Comparison of ENCODE assay signal across 9 mouse cellular contexts in the genomic region with DNA sequence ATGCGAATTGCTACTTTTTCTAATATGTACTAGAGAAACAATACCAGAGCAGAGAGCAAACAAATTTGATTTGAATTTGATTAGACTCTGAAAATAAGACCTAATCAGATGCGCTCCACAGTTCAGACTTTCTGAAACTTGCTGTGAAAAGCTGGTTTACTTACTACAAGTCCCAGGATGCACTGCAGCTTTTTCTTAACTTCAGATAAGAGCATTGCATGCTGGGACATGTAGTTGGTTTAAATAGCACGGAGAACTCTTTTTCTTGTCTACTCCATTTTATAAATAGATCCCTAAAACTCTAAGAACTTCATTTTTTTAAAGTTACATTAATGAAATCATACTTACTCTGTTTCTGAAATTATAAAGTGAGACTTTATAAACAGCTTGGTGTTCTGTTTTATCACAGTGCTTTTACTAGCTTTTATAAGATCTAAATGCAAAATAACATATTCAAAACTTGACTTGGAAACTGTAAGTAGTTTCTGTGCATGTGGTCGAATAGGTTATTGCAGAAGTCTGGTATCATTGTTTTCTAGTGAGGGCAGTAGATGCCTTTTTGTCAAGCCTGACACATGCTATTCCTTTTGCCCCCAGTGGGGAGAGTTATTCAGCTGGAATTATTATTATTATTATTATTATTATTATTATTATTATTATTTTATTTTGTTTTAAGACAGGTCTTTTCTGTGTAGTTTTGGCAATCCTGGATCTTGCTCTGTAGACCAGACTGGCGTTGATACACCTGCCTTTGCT.
DNase-seq lines count a peak whose midpoint lies in the region; ATAC-seq and TF ChIP-seq lines count a peak whose summit lies in the region.
"Had no signal": no experiment of that assay in that cellular context is flagged by ENCODE, and none has a peak within 500 bp of the region (broad histone marks: within the 10 kb centered on the region; RNA-seq: fewer than 3 reads in every experiment).

No protein-coding gene starts in this region.

- TF ChIP-seq POLR2A in lung, adult 2 months (IDR thresholded peaks at IDR 0.05; ENCODE audit: borderline replicate concordance, extremely low read depth, low read depth, low read length), result no peak

- no peaks in the 10 kb centered on the region for H3K36me3 ChIP-seq in forebrain, embryonic 13.5 days (ENCODE audit: poor library complexity, severe bottlenecking)
- no peaks in the 10 kb centered on the region for H3K36me3 ChIP-seq in forebrain, embryonic 10.5 days (replicated peaks)
- H3K36me3 ChIP-seq in lung, embryonic 14.5 days (ENCODE audit: insufficient read depth), result no peaks in the 10 kb centered on the region
- 0 out of 2 replicates have a peak, but pooled peaks cover 6% of the 10 kb centered on the region for H3K36me3 ChIP-seq in heart, embryonic 14.5 days (ENCODE audit: control insufficient read depth, insufficient read depth, low read length)
- H3K36me3 ChIP-seq: neural tube, embryonic 12.5 days had no signal

- ATAC-seq in forebrain, embryonic 13.5 days, result 0 out of 2 replicates have a peak, but pooled peaks have one; percentile 53
- ATAC-seq in lung, embryonic 14.5 days (ENCODE audit: insufficient read depth), result peak; percentile 60; the same call in 1 of the 2 replicates
- ATAC-seq in heart, embryonic 14.5 days (ENCODE audit: insufficient number of reproducible peaks, insufficient read depth, low FRiP score, low read depth), result no peak

- 78% methylated on average over 5 of the region's 5 CpGs for WGBS in forebrain, embryonic 13.5 days
- WGBS in forebrain, embryonic 10.5 days, result 81% methylated on average over 5 of the region's 5 CpGs
- WGBS in lung, embryonic 14.5 days, result 70% methylated on average over 5 of the region's 5 CpGs
- 60% methylated on average over 5 of the region's 5 CpGs for WGBS in lung, adult 2 months
- WGBS in heart, embryonic 14.5 days, result 65% methylated on average over 5 of the region's 5 CpGs

- H3K27ac ChIP-seq in forebrain, embryonic 13.5 days, result no peak overlapping the region
- no peak overlapping the region for H3K27ac ChIP-seq in forebrain, embryonic 10.5 days
- H3K27ac ChIP-seq in lung, embryonic 14.5 days (ENCODE audit: low read depth), result no peak overlapping the region
- no peak overlapping the region for H3K27ac ChIP-seq in heart, embryonic 14.5 days (replicated peaks in 1 of 2; ENCODE audit: control insufficient read depth in 1 of 2, insufficient read depth in 1 of 2, low read depth in 2 of 2, low read length in 2 of 2)
- H3K27ac ChIP-seq: neural tube, embryonic 12.5 days had no signal

- intact Hi-C loops in gastrocnemius, postnatal 14 days (cut with DNase I; ENCODE audit: low total_unique reads), result no loop called here

- no peak overlapping the region for H3K9ac ChIP-seq in forebrain, embryonic 13.5 days
- H3K9ac ChIP-seq in lung, embryonic 14.5 days, result no peak overlapping the region
- no peak overlapping the region for H3K9ac ChIP-seq in heart, embryonic 14.5 days (ENCODE audit: low read length)
- H3K9ac ChIP-seq: neural tube, embryonic 12.5 days had no signal

- no peaks in the 10 kb centered on the region for H3K9me3 ChIP-seq in forebrain, embryonic 13.5 days (replicated peaks)
- no peaks in the 10 kb centered on the region for H3K9me3 ChIP-seq in forebrain, embryonic 10.5 days
- H3K9me3 ChIP-seq in lung, embryonic 14.5 days (ENCODE audit: low read depth, low read length), result no peaks in the 10 kb centered on the region
- H3K9me3 ChIP-seq in heart, embryonic 14.5 days (ENCODE audit: control insufficient read depth, low read length), result no peaks in the 10 kb centered on the region
- H3K9me3 ChIP-seq: neural tube, embryonic 12.5 days had no signal

- H3K27me3 ChIP-seq in forebrain, embryonic 13.5 days, result no peaks in the 10 kb centered on the region
- no peaks in the 10 kb centered on the region for H3K27me3 ChIP-seq in forebrain, embryonic 10.5 days (ENCODE audit: poor library complexity, severe bottlenecking)
- no peaks in the 10 kb centered on the region for H3K27me3 ChIP-seq in lung, embryonic 14.5 days (ENCODE audit: insufficient read depth, low read length)
- H3K27me3 ChIP-seq in heart, embryonic 14.5 days (ENCODE audit: control insufficient read depth, insufficient read depth, low read length), result no peaks in the 10 kb centered on the region
- H3K27me3 ChIP-seq: neural tube, embryonic 12.5 days had no signal

- H3K4me1 ChIP-seq in forebrain, embryonic 13.5 days, result peaks cover 40% of the 10 kb centered on the region
- peaks cover 29% of the 10 kb centered on the region for H3K4me1 ChIP-seq in forebrain, embryonic 10.5 days
- peaks cover 7% of the 10 kb centered on the region; the same call in 1 of the 2 replicates for H3K4me1 ChIP-seq in lung, embryonic 14.5 days (ENCODE audit: insufficient read depth)
- H3K4me1 ChIP-seq in lung, adult 2 months (ENCODE audit: control insufficient read depth, insufficient read depth, low read length), result no peaks in the 10 kb centered on the region; the same call in none of the 2 replicates
- peaks cover 0 to 28% of the 10 kb centered on the region in 2 experiments; a peak in 3 of 4 replicates for H3K4me1 ChIP-seq in heart, embryonic 14.5 days (ENCODE audit: control insufficient read depth in 2 of 2, insufficient read depth in 2 of 2, low read length in 2 of 2)

- H3K4me2 ChIP-seq in forebrain, embryonic 13.5 days, result no peak overlapping the region
- H3K4me2 ChIP-seq in lung, embryonic 14.5 days, result no peak overlapping the region
- H3K4me2 ChIP-seq in heart, embryonic 14.5 days (ENCODE audit: low read length), result 0 out of 2 replicates have a peak overlapping the region, but pooled peaks have one; percentile 16
- H3K4me2 ChIP-seq: neural tube, embryonic 12.5 days had no signal

- no peak overlapping the region for H3K4me3 ChIP-seq in forebrain, embryonic 13.5 days
- no peak overlapping the region for H3K4me3 ChIP-seq in forebrain, embryonic 10.5 days
- H3K4me3 ChIP-seq in lung, embryonic 14.5 days (ENCODE audit: low read depth, low read length), result no peak overlapping the region
- no peak overlapping the region for H3K4me3 ChIP-seq in lung, adult 2 months (replicated peaks; ENCODE audit: extremely low read depth, low read depth, low read length)
- no peak overlapping the region for H3K4me3 ChIP-seq in heart, embryonic 14.5 days (ENCODE audit: control insufficient read depth in 1 of 2, insufficient read depth in 1 of 2, low read depth in 1 of 2, low read length in 2 of 2)
- H3K4me3 ChIP-seq: neural tube, embryonic 12.5 days had no signal

- no peak for DNase-seq in forebrain, embryonic 10.5 days (ENCODE audit: extremely low spot score, low spot score)
- DNase-seq in lung, embryonic 14.5 days, result peak; percentile 85
- no peak for DNase-seq in lung, adult 2 months
- peak; percentile 89 for DNase-seq in R1 (ENCODE audit: low read depth, low spot score)
- peak; percentile 56 for DNase-seq in mesoderm, embryonic 11.5 days (ENCODE audit: low read depth, low spot score)
- DNase-seq in gastrocnemius, postnatal 14 days, result no peak

- TF ChIP-seq CTCF in lung, embryonic 14.5 days (IDR thresholded peaks at IDR 0.05; ENCODE audit: low read depth), result no peak
- TF ChIP-seq CTCF in lung, adult 2 months (IDR thresholded peaks at IDR 0.05; ENCODE audit: insufficient read depth, low read length), result no peak

Comparison
In these comparisons a context has a peak if more than half of its experiments do, and no peak if none do; other contexts are left out.
1. DNase-seq: peak in lung, embryonic 14.5 days (single experiment), R1 (single experiment) and mesoderm, embryonic 11.5 days (single experiment); none in forebrain, embryonic 10.5 days (single experiment), lung, adult 2 months (single experiment) and gastrocnemius, postnatal 14 days (single experiment).